Mouse (Mus musculus): ENCODE measurements around the gene Lcor. TPM values are rescaled to one million over a fixed set of nuclear protein-coding genes. Genes with fewer than 3 reads are reported as not detected.

Gene Lcor
- 28.2 and 30.3 TPM in 2 replicates for polyA plus RNA-seq (2014; fragmentation: Nextera tagmentation; extraction: Ambion mirVana)

GRCm38 (mm10) chr19:41482190-41482908, at the start of gene Lcor:
TSS of gene Lcor (plus strand) at chr19:41482637.
- DNase-seq (ENCODE audit: low spot score) = peak; percentile 91
- WGBS = under 1% methylated on average over 83 of the region's 92 CpGs
- H3K9ac ChIP-seq (ENCODE audit: low read length) = peak within 1 kb of the TSS; percentile 93
- peaks cover 2% of the 10 kb centered on the region; the same call in 1 of the 2 replicates for H3K4me1 ChIP-seq (replicated peaks; ENCODE audit: control insufficient read depth, insufficient read depth, low read length)
- peak within 1 kb of the TSS; percentile 97 for H3K4me3 ChIP-seq (ENCODE audit: low read depth, low read length)
- no peaks in the 10 kb centered on the region for H3K36me3 ChIP-seq (ENCODE audit: control insufficient read depth, insufficient read depth, low read length)
- H3K9me3 ChIP-seq (ENCODE audit: control insufficient read depth, low read length) = no peaks in the 10 kb centered on the region
- ATAC-seq (replicated peaks; ENCODE audit: low FRiP score) = peak; percentile 86
- H3K4me2 ChIP-seq (ENCODE audit: low read depth, low read length, severe bottlenecking) = peak within 1 kb of the TSS; percentile 75
- H3K27ac ChIP-seq (ENCODE audit: low read depth, low read length) = peak within 1 kb of the TSS; percentile 98
- no peaks in the 10 kb centered on the region for H3K27me3 ChIP-seq (ENCODE audit: control insufficient read depth, insufficient read depth, low read length)

- Histone ChIP-seq H3K4me1 (replicated peaks; ENCODE audit: control insufficient read depth, insufficient read depth, low read length) (no peaks in the 10 kb centered on the region), H3K27ac (ENCODE audit: low read depth, low read length) (no peak overlapping the region), H3K36me3 (ENCODE audit: control insufficient read depth, insufficient read depth, low read length) (no peaks in the 10 kb centered on the region), H3K9ac (ENCODE audit: low read length) (no peak overlapping the region), H3K27me3 (ENCODE audit: control insufficient read depth, insufficient read depth, low read length) (no peaks in the 10 kb centered on the region), H3K9me3 (ENCODE audit: control insufficient read depth, low read length) (no peaks in the 10 kb centered on the region), H3K4me2 (ENCODE audit: low read depth, low read length, severe bottlenecking) (no peak overlapping the region), H3K4me3 (ENCODE audit: low read depth, low read length) (no peak overlapping the region)
- no peak for DNase-seq (ENCODE audit: low spot score)
- 90% methylated on average over 10 of the region's 10 CpGs for WGBS
- ATAC-seq (replicated peaks; ENCODE audit: low FRiP score) = no peak
Observed at GRCm38 (mm10) chr19:41435366-41435765, 47.1 kb upstream of the Lcor start.

DNA sequence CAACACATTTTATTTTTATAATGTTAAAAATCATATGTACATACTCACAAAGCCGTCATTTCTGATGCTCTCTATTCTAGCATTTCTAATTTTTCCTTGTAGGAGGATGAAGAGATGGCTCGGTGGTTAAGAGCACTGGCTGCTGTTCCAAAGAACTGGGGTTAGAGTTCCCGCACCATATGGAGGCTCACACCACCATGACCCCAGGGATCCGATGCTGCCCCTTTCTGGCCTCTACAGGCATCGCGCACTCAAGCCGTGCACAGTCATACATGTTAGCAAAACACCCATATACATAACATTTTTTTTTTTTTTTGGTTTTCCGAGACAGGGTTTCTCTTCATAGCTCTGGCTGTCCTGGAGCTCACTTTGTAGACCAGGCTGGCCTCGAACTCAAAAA, 46.0 kb upstream of the Lcor start:
- Histone ChIP-seq H3K9me3 (ENCODE audit: control insufficient read depth, low read length) (no peaks in the 10 kb centered on the region), H3K9ac (ENCODE audit: low read length) (no peak overlapping the region), H3K4me2 (ENCODE audit: low read depth, low read length, severe bottlenecking) (no peak overlapping the region), H3K27me3 (ENCODE audit: control insufficient read depth, insufficient read depth, low read length) (no peaks in the 10 kb centered on the region), H3K27ac (ENCODE audit: low read depth, low read length) (no peak overlapping the region), H3K36me3 (ENCODE audit: control insufficient read depth, insufficient read depth, low read length) (no peaks in the 10 kb centered on the region), H3K4me1 (replicated peaks; ENCODE audit: control insufficient read depth, insufficient read depth, low read length) (0 out of 2 replicates have a peak, but pooled peaks cover 1% of the 10 kb centered on the region), H3K4me3 (ENCODE audit: low read depth, low read length) (no peak overlapping the region)
- no peak for DNase-seq (ENCODE audit: low spot score)
- ATAC-seq (replicated peaks; ENCODE audit: low FRiP score) = no peak
- 93% methylated on average over 9 of the region's 9 CpGs for WGBS

GRCm38 (mm10) chr19:41438953-41439352, 43.5 kb upstream of the Lcor start:
- DNase-seq (ENCODE audit: low spot score) = no peak
- no peak for ATAC-seq (replicated peaks; ENCODE audit: low FRiP score)
- Histone ChIP-seq H3K27me3 (ENCODE audit: control insufficient read depth, insufficient read depth, low read length) (no peaks in the 10 kb centered on the region), H3K4me2 (ENCODE audit: low read depth, low read length, severe bottlenecking) (no peak overlapping the region), H3K9me3 (ENCODE audit: control insufficient read depth, low read length) (no peaks in the 10 kb centered on the region), H3K36me3 (ENCODE audit: control insufficient read depth, insufficient read depth, low read length) (no peaks in the 10 kb centered on the region), H3K4me3 (ENCODE audit: low read depth, low read length) (no peak overlapping the region), H3K9ac (ENCODE audit: low read length) (no peak overlapping the region), H3K27ac (ENCODE audit: low read depth, low read length) (no peak overlapping the region), H3K4me1 (replicated peaks; ENCODE audit: control insufficient read depth, insufficient read depth, low read length) (peaks cover 4% of the 10 kb centered on the region; the same call in 1 of the 2 replicates)
- 82% methylated on average over 6 of the region's 6 CpGs for WGBS

- ATAC-seq (replicated peaks; ENCODE audit: low FRiP score) (no peak), DNase-seq (ENCODE audit: low spot score) (no peak)
- Histone ChIP-seq H3K9ac (ENCODE audit: low read length) (no peak overlapping the region), H3K27me3 (ENCODE audit: control insufficient read depth, insufficient read depth, low read length) (no peaks in the 10 kb centered on the region), H3K4me3 (ENCODE audit: low read depth, low read length) (no peak overlapping the region), H3K9me3 (ENCODE audit: control insufficient read depth, low read length) (no peaks in the 10 kb centered on the region), H3K4me2 (ENCODE audit: low read depth, low read length, severe bottlenecking) (no peak overlapping the region), H3K36me3 (ENCODE audit: control insufficient read depth, insufficient read depth, low read length) (no peaks in the 10 kb centered on the region), H3K27ac (ENCODE audit: low read depth, low read length) (no peak overlapping the region), H3K4me1 (replicated peaks; ENCODE audit: control insufficient read depth, insufficient read depth, low read length) (peaks cover 4% of the 10 kb centered on the region; the same call in 1 of the 2 replicates)
- 8% methylated on average over 3 of the region's 3 CpGs for WGBS
Observed at GRCm38 (mm10) chr19:41441446-41441845, 41.0 kb upstream of the Lcor start.

DNA sequence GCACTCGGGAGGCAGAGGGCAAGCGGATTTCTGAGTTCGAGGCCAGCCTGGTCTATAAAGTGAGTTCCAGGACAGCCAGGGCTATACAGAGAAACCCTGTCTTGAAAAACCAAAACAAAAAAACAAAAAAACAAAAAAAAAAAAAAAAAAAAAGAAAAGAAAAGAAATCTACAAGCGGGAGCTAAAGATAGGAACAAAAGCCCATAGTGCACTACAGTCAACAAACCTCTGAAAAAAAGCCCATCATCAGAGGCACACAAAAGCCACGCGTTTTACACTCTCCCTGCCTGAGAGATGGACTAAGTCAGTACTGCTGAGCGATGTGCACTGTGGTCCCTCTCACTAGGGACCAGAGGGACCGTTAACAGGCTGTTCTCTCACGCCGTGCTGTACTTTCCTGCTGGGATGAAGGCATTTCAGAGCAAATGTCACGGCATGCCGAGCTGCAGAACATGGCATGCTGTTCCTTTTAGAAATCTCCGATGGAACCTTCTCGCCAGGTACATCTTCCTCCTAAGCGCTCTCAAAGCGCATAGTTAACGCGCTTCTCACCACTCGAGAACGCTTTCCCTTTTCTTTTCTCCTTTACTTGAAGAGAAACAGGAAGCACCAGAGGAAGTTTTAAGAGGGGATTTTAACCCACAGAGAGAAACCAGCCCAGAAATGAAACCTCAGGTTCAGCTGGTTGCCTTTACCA, 40.4 kb upstream of the Lcor start:
- Histone ChIP-seq H3K4me2 (ENCODE audit: low read depth, low read length, severe bottlenecking) (peak overlapping the region; percentile 21; the same call in 1 of the 2 replicates), H3K27me3 (ENCODE audit: control insufficient read depth, insufficient read depth, low read length) (no peaks in the 10 kb centered on the region), H3K36me3 (ENCODE audit: control insufficient read depth, insufficient read depth, low read length) (no peaks in the 10 kb centered on the region), H3K4me3 (ENCODE audit: low read depth, low read length) (no peak overlapping the region), H3K4me1 (replicated peaks; ENCODE audit: control insufficient read depth, insufficient read depth, low read length) (peaks cover 4% of the 10 kb centered on the region; the same call in 1 of the 2 replicates), H3K9me3 (ENCODE audit: control insufficient read depth, low read length) (no peaks in the 10 kb centered on the region), H3K9ac (ENCODE audit: low read length) (no peak overlapping the region), H3K27ac (ENCODE audit: low read depth, low read length) (no peak overlapping the region)
- ATAC-seq (replicated peaks; ENCODE audit: low FRiP score) (no peak), DNase-seq (ENCODE audit: low spot score) (no peak)
- 23% methylated on average over 20 of the region's 20 CpGs for WGBS

- no peak overlapping the region for H3K4me3 ChIP-seq (ENCODE audit: low read depth, low read length)
- no peak overlapping the region for H3K27ac ChIP-seq (ENCODE audit: low read depth, low read length)
- peak overlapping the region; percentile 21; the same call in 1 of the 2 replicates for H3K4me2 ChIP-seq (ENCODE audit: low read depth, low read length, severe bottlenecking)
- ATAC-seq (replicated peaks; ENCODE audit: low FRiP score) = no peak
- H3K9ac ChIP-seq (ENCODE audit: low read length) = no peak overlapping the region
- whole genome bisulfite sequencing = 17% methylated on average over 6 of the region's 6 CpGs
- no peaks in the 10 kb centered on the region for H3K27me3 ChIP-seq (ENCODE audit: control insufficient read depth, insufficient read depth, low read length)
- no peaks in the 10 kb centered on the region for H3K36me3 ChIP-seq (ENCODE audit: control insufficient read depth, insufficient read depth, low read length)
- peak; percentile 78 for DNase-seq (ENCODE audit: low spot score)
- H3K4me1 ChIP-seq (replicated peaks; ENCODE audit: control insufficient read depth, insufficient read depth, low read length) = peaks cover 4% of the 10 kb centered on the region; the same call in 1 of the 2 replicates
- H3K9me3 ChIP-seq (ENCODE audit: control insufficient read depth, low read length) = no peaks in the 10 kb centered on the region
Observed at GRCm38 (mm10) chr19:41442608-41442969, 39.8 kb upstream of the Lcor start.

GRCm38 (mm10) chr19:41444491-41444890, 37.9 kb upstream of the Lcor start:
- Histone ChIP-seq H3K27me3 (ENCODE audit: control insufficient read depth, insufficient read depth, low read length) (no peaks in the 10 kb centered on the region), H3K4me2 (ENCODE audit: low read depth, low read length, severe bottlenecking) (no peak overlapping the region), H3K36me3 (ENCODE audit: control insufficient read depth, insufficient read depth, low read length) (no peaks in the 10 kb centered on the region), H3K9me3 (ENCODE audit: control insufficient read depth, low read length) (no peaks in the 10 kb centered on the region), H3K4me3 (ENCODE audit: low read depth, low read length) (no peak overlapping the region), H3K27ac (ENCODE audit: low read depth, low read length) (no peak overlapping the region), H3K9ac (ENCODE audit: low read length) (no peak overlapping the region), H3K4me1 (replicated peaks; ENCODE audit: control insufficient read depth, insufficient read depth, low read length) (peaks cover 4% of the 10 kb centered on the region; the same call in 1 of the 2 replicates)
- DNase-seq (ENCODE audit: low spot score) (no peak), ATAC-seq (replicated peaks; ENCODE audit: low FRiP score) (no peak)
- 73% methylated on average over 8 of the region's 8 CpGs for WGBS
